Mouse (Mus musculus) CD4-positive helper T cell, adult 2 months (primary cell): ENCODE measurements at regions not wholly inside any gene's neighbourhood (a gene's known extent, or its start where the extent isn't known, plus 50 kb on each side); places are given as distances from the start of the nearest gene placed in this dataset.

Experiments
- DNase-seq: peaks from one replicate; pipeline ENCODE4 v3.0.0-alpha.2; 2012; ENCODE audit warnings: low read depth, missing footprints, low spot score

GRCm38 (mm10) chr7:88185120-88185796 is 92.6 kb upstream of the Ctsc start:
- DNase-seq = no peak

GRCm38 (mm10) chr7:88187555-88187954 is 90.3 kb upstream of the Ctsc start:
- no peak for DNase-seq

GRCm38 (mm10) chr7:88192771-88193170 is 85.1 kb upstream of the Ctsc start:
- DNase-seq = no peak

- DNase-seq = no peak
Measured at GRCm38 (mm10) chr7:88199043-88199442, 78.8 kb upstream of the Ctsc start.

GRCm38 (mm10) chr7:88199929-88200538 is 77.9 kb upstream of the Ctsc start:
- DNase-seq = no peak

GRCm38 (mm10) chr7:88201658-88202364 is 76.1 kb upstream of the Ctsc start:
- no peak for DNase-seq

- peak; percentile 77 for DNase-seq
Measured at GRCm38 (mm10) chr7:88206223-88206827, 71.6 kb upstream of the Ctsc start.

GRCm38 (mm10) chr7:88206914-88207710 is 70.8 kb upstream of the Ctsc start:
- DNase-seq = peak; percentile 3

- DNase-seq = no peak
Measured at GRCm38 (mm10) chr7:88214713-88215198, 63.1 kb upstream of the Ctsc start.

- DNase-seq = no peak
Measured at GRCm38 (mm10) chr7:88215425-88215824, 62.5 kb upstream of the Ctsc start.

GRCm38 (mm10) chr7:88222141-88222540 is 55.7 kb upstream of the Ctsc start:
- no peak for DNase-seq

GRCm38 (mm10) chr7:88225800-88226199 is 52.1 kb upstream of the Ctsc start:
- no peak for DNase-seq
